Mouse (Mus musculus) ES-Bruce4 (cell line): ENCODE measurements around the gene Fam166b.

Source experiments
- CTCF ChIP-seq: IDR thresholded peaks from one replicate; pipeline ENCODE4 v1.8.1; 2011; ENCODE audit warnings: low read depth, low read length
- EP300 ChIP-seq: IDR thresholded peaks from 2 replicates; pipeline ENCODE4 v1.6.1; 2011; ENCODE audit warnings: low read depth, low read length; ENCODE audit not compliant: insufficient read depth
- POLR2A ChIP-seq: IDR thresholded peaks from one replicate; pipeline ENCODE4 v1.8.1; 2011; ENCODE audit warnings: low read length; ENCODE audit not compliant: insufficient read depth

DNA sequence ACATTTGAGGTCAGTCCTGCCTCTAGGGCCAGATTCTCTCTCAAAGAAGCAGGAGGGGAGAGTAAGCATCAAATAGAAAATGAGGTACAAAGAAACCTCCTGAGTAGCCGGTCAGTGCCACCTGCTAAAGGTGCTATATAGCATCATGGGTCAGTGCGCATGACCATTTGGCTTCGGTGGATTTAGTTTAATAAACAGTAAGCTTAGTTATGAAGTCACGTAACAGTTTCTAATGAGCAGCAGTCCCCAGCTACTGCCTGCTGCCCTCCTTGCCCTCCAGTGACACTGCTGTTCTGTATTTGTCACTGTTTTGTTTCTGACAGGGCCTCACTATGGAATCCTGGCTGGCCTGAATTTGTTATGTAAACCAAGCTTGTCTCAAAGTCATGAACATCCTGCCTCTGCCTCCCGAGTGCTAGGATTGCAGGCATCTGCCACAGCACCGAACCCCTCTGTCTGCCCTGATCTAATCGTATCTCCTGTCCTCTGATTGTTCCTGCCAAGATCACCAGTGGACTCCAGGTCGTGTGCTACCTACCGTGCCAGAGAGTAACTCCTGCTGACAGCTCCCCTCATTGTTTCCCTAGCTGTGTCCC lies 39.0 kb downstream of the Fam166b start:
- TF ChIP-seq CTCF (no peak), POLR2A (no peak), EP300 (no peak)
